Mouse (Mus musculus): ENCODE measurements around the gene Lgr6.

GRCm38 (mm10) chr1:134989372-134989771 is 115.7 kb downstream of the Lgr6 start:
- TF ChIP-seq CTCF (IDR thresholded peaks at IDR 0.05; ENCODE audit: borderline replicate concordance, extremely low read depth, insufficient read depth, insufficient read length) (peak; percentile 93), POLR2A (IDR thresholded peaks at IDR 0.05; ENCODE audit: borderline replicate concordance, extremely low read depth, insufficient read depth, insufficient read length, poor library complexity, severe bottlenecking) (no peak)

Data from brain, embryonic 14.5 days (tissue).